Mouse (Mus musculus) embryonic facial prominence, embryonic 11.5 days (tissue): ENCODE measurements around the gene Kcnk4. TPM values are rescaled to one million over a fixed set of nuclear protein-coding genes. Genes with fewer than 3 reads are reported as not detected.
A peak's percentile ranks its signal among the peaks of the same experiment; 100 is the strongest.

ENCODE experiments used
- ATAC-seq: fragments of 200-750 bp; cut with Nextera tagmentation; replicated peaks from 2 replicates; pipeline ENCODE4 v1.8.0; 2017; ENCODE audit warnings: low read depth; ENCODE audit not compliant: insufficient number of reproducible peaks, low FRiP score, low TSS enrichment
- DNase-seq: peaks from one replicate; pipeline ENCODE4 v3.0.0-alpha.2; 2015; ENCODE audit warnings: low spot score
- H3K27ac ChIP-seq: fragments of 300-500 bp; sonication (generic); replicated peaks from 2 replicates; pipeline ENCODE4 v1.5.1; 2014; ENCODE audit warnings: mild to moderate bottlenecking, low read depth, low read length, control low read depth
- H3K27me3 ChIP-seq: fragments of 300-500 bp; sonication (generic); 2 replicates; pipeline ENCODE4 v1.6.1; 2014; ENCODE audit warnings: mild to moderate bottlenecking, low read length, moderate library complexity, mixed read lengths; ENCODE audit not compliant: control insufficient read depth, insufficient read depth
- H3K36me3 ChIP-seq: fragments of 300-500 bp; sonication (generic); replicated peaks from 2 replicates; pipeline ENCODE4 v1.6.1; 2014; ENCODE audit warnings: low read depth, mild to moderate bottlenecking, low read length, moderate library complexity, mixed read lengths; ENCODE audit not compliant: control insufficient read depth, insufficient read depth
- H3K4me1 ChIP-seq: fragments of 300-500 bp; sonication (generic); 2 replicates; pipeline ENCODE4 v1.6.1; 2014; ENCODE audit warnings: low read length, mixed read lengths; ENCODE audit not compliant: control insufficient read depth, insufficient read depth
- H3K4me2 ChIP-seq: fragments of 300-500 bp; sonication (generic); 2 replicates; pipeline ENCODE4 v1.6.1; 2014; ENCODE audit warnings: low read depth, mild to moderate bottlenecking, control low read depth, low read length, moderate library complexity
- H3K4me3 ChIP-seq: fragments of 300-500 bp; sonication (generic); 2 replicates; pipeline ENCODE4 v1.5.1; 2014; ENCODE audit warnings: low read depth, low read length, control low read depth
- H3K9ac ChIP-seq: fragments of 300-500 bp; sonication (generic); replicated peaks from 2 replicates; pipeline ENCODE4 v1.6.1; 2014; ENCODE audit warnings: mild to moderate bottlenecking, control low read depth, low read length
- H3K9me3 ChIP-seq: fragments of 300-500 bp; sonication (generic); replicated peaks from 2 replicates; pipeline ENCODE4 v1.6.1; 2016; ENCODE audit warnings: mild to moderate bottlenecking, low read length, inconsistent platforms, mixed read lengths; ENCODE audit not compliant: control insufficient read depth
- WGBS: fragments of 180-500 bp; shearing (Covaris S2); extraction: QIAGEN DNeasy Blood & Tissue Kit; methylation state at CpG from one replicate; pipeline ENCODE4 v1.1.7; 2014; 5-methylcytosine and 5-hydroxymethylcytosine counted together
- polyA plus RNA-seq: library from polyadenylated mRNA; unstranded; fragments of >200 nt; fragmentation: Nextera tagmentation; extraction: Ambion mirVana; gene quantifications from 2 replicates; pipeline ENCODE4 v1.2.1, GENCODE M21; 2014

Kcnk4 gene
- polyA plus RNA-seq, 1 experiment from 2014 or later = 0.32 TPM

DNA sequence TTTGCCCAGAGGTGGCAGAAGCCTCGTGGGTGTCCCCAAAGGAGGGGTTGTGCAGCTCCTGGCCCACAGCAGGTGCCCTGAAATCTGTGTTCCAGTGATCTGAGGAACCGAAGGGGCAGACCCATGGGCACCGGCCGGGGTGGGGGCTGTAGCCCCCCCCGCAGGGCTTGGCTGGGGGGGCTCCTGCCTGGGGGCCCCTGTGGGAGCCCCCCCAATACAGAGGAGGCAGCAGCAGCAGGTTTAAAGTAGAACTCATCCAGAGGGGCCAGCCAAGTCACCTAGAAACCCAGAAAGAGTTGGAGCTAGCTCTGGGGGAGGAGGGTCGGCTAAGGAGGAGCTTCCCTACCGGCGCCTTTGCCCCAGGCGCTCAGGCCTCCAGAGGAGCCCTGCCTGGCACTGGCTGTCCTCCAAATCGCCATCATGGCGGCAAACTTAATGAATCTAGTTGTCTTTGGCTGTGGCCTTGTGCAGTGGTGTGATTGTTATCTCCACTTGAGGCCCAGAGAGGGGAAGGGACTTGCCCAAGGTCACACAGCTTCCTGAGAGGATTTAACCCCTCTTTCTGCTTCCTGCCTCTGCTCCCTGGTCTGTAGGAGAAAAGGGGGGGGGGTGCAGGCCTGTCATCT is 36.3 kb upstream of the Kcnk4 start:
- Histone ChIP-seq H3K9me3 (no peaks in the 10 kb centered on the region), H3K9ac (no peak overlapping the region), H3K4me2 (peak overlapping the region; percentile 77), H3K27me3 (no peaks in the 10 kb centered on the region), H3K27ac (no peak overlapping the region), H3K4me3 (no peak overlapping the region), H3K4me1 (peaks cover 2% of the 10 kb centered on the region), H3K36me3 (peaks cover 3% of the 10 kb centered on the region; the same call in 1 of the 2 replicates)
- DNase-seq = no peak
- 21% methylated on average over 11 of the region's 11 CpGs for WGBS
- ATAC-seq = no peak

DNA sequence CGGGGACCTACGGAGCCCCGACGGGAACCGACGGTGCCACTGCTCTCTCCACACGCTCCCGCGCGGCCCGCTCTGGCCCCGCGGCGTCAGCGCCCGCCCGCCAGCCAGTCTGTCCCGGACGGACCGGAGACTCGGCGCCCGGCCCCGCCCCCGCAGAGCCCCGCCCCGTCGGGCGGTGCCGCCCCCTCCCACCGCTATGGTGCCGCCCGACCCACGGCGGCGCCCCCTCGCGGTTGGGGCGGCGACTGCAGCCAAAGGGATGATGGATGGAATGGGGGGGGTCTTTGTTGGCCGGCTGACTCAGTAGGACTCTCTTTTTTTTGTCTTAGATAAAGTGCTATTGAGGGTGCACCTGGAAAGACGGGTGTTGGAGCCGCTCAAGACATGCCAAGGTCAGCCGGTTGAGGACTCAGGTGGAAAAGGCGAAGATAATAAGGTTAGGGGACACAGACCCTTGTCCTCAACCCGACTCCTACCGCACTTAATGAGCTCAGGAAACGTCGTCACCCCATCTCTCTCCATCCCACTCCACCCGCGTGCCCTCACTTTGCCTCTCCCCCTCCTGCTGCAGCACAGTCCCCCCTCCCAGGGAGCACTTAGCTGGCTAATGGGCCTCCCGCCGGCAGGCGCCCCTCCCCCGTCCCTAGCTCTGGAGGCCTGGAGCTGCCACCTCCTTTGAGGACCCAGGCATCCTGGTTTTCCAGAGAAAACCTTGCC is 35.5 kb upstream of the Kcnk4 start:
- ATAC-seq (peak; percentile 24; the same call in 1 of the 2 replicates), DNase-seq (peak; percentile 75)
- 1% methylated on average over 50 of the region's 55 CpGs for WGBS
- H3K9me3 ChIP-seq = no peaks in the 10 kb centered on the region
- peaks cover 3% of the 10 kb centered on the region; the same call in 1 of the 2 replicates for H3K36me3 ChIP-seq
- H3K27ac ChIP-seq = no peak overlapping the region
- peaks cover 2% of the 10 kb centered on the region for H3K4me1 ChIP-seq
- peak overlapping the region; percentile 52 for H3K4me3 ChIP-seq
- peak overlapping the region; percentile 53 for H3K9ac ChIP-seq
- H3K4me2 ChIP-seq = peak overlapping the region; percentile 77
- no peaks in the 10 kb centered on the region for H3K27me3 ChIP-seq

DNA sequence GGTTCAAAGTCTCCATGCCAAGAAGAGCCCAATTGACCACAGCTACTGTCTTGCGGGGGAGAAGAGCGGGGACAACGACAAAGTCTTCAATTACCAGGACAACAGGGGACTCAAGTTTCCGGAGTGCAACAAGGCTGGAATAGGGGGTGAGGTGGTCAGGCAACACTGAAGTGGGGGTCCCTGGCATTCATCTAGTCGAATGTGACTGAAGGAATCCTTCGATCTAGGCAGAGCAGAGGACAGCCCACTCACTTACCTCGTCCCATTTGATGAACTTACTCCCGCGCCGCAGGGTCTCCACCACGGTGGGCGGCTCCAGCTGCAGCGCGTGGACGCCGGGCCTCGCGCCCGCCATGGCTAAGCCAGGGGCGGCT is 35.0 kb upstream of the Kcnk4 start:
- Histone ChIP-seq H3K9me3 (no peaks in the 10 kb centered on the region), H3K27ac (no peak overlapping the region)

DNA sequence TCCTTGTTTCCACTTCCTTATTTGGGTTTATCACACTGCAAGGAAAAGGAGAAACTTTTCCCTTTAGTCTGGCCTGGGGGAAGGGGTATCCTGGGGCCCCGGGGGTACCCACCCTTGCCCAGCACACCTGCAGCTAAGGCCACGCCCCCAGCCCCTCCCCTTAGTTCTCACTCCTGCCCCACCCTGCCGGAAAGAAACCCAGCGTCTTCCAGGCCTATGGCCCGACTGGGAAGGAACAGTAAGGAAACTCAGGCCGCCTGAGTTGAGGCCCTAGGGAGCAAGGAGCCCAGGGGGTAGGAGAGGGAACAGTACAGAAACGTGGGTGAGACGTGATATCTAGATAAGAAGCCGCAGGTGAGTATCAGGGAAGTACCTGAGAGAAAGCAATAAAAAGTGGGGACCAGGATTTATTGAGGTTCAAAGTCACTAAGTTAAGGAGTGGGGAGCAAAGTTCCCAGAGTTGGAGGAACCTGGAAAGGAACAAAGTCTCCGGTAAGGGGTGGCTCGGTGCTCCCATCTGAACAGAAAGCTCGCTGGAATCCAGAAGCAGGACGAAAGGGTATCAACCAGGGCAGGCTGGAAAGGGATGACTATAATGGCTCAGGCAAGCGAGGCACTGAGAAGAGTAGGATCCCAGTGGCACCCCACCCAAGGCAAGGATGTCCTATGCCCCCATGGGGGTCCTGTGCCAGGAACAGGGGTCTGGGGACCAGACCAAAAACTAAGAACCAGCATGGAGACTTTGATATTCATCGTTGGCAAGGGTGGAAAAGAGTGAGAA is 34.4 kb upstream of the Kcnk4 start:
- DNase-seq = peak; percentile 25
- Histone ChIP-seq H3K9ac (peak overlapping the region; percentile 53), H3K27me3 (no peaks in the 10 kb centered on the region), H3K4me3 (peak overlapping the region; percentile 52), H3K36me3 (peaks cover 3% of the 10 kb centered on the region; the same call in 1 of the 2 replicates), H3K4me2 (peak overlapping the region; percentile 77), H3K9me3 (no peaks in the 10 kb centered on the region), H3K27ac (no peak overlapping the region), H3K4me1 (peaks cover 2% of the 10 kb centered on the region)
- ATAC-seq = no peak
- 10% methylated on average over 15 of the region's 15 CpGs for WGBS

More for the DNA sequence above, 35.0 kb upstream of the Kcnk4 start:
- Histone ChIP-seq H3K4me3 (peak overlapping the region; percentile 52), H3K36me3 (peaks cover 3% of the 10 kb centered on the region; the same call in 1 of the 2 replicates), H3K4me2 (peak overlapping the region; percentile 77), H3K9ac (peak overlapping the region; percentile 53), H3K27me3 (no peaks in the 10 kb centered on the region), H3K4me1 (peaks cover 2% of the 10 kb centered on the region)
- WGBS = 1% methylated on average over 20 of the region's 20 CpGs
- ATAC-seq (no peak), DNase-seq (no peak)

DNA sequence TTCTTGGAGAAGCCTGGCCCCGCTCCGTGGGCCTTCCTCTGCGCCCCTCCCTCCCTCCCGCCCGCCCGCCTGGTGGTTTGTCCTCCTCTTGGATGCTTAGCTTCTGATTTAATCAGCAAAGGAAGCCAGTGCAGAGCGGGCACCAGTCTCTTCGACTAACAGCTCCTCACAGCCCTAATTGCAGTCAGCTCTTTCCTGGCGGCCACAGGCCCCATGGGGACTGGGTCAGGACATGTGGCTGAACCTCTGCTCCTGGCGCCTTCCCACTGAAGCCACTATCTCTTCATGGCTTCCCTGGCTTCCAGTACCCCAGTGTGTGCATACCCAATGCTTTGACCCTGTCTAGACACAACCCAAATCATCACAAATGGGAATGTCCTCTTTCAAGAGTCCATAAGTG is 22.1 kb upstream of the Kcnk4 start:
- WGBS = 79% methylated on average over 10 of the region's 10 CpGs
- peaks cover 3% of the 10 kb centered on the region for H3K36me3 ChIP-seq
- DNase-seq (no peak), ATAC-seq (no peak)
- no peak overlapping the region for H3K4me3 ChIP-seq
- H3K4me1 ChIP-seq = peaks cover 6% of the 10 kb centered on the region
- no peak overlapping the region for H3K9ac ChIP-seq
- no peak overlapping the region for H3K4me2 ChIP-seq
- no peak overlapping the region for H3K27ac ChIP-seq
- H3K9me3 ChIP-seq = no peaks in the 10 kb centered on the region
- H3K27me3 ChIP-seq = no peaks in the 10 kb centered on the region

DNA sequence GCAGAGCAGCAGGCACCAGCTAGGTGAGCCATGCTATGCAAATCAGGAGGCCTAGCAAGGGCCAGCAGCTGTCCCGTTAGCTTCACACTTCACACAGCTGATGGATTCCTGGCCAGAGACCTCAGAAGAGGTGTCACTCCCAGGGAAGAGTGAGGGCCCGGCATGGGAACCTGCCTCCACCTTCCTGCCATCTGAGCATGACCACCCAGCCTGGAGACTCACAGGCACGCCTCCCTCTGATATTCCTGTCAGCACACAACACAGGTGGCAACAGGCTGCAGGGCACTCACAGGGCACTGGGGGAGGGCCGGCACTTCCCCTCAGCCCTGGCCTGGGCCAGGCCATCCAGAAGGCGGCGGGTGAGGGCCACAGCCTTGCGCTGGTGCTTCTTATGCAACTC is 21.1 kb upstream of the Kcnk4 start:
- no peak overlapping the region for H3K4me3 ChIP-seq
- peaks cover 3% of the 10 kb centered on the region for H3K36me3 ChIP-seq
- H3K9ac ChIP-seq = no peak overlapping the region
- H3K4me2 ChIP-seq = no peak overlapping the region
- H3K9me3 ChIP-seq = no peaks in the 10 kb centered on the region
- H3K27me3 ChIP-seq = no peaks in the 10 kb centered on the region
- ATAC-seq = no peak
- no peak for DNase-seq
- no peak overlapping the region for H3K27ac ChIP-seq
- WGBS = 83% methylated on average over 7 of the region's 7 CpGs
- H3K4me1 ChIP-seq = peaks cover 6% of the 10 kb centered on the region

DNA sequence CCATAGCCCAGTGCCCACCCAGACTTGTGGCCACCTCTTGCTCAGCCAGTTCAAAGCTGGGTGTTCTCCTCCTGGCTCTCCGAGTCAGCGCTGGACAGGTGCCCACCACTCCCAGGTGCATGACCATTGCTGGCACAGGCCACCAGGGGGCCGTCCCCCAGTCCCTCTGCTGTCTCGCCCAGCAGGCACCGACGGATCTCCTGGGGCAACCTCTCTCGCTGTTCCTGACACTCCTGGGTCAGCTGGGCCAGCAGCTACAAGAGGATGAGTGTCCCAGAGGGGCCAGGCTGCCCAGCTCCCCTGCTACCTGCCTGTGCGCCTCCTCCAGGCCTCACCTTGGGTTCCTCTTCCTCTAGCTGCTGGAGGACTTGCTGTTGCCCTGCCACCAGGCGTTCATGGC is 19.7 kb upstream of the Kcnk4 start:
- peaks cover 6% of the 10 kb centered on the region for H3K4me1 ChIP-seq
- ATAC-seq = no peak
- no peak for DNase-seq
- no peaks in the 10 kb centered on the region for H3K27me3 ChIP-seq
- H3K36me3 ChIP-seq = peaks cover 3% of the 10 kb centered on the region
- no peak overlapping the region for H3K4me2 ChIP-seq
- H3K27ac ChIP-seq = no peak overlapping the region
- WGBS = 51% methylated on average over 9 of the region's 9 CpGs
- H3K9me3 ChIP-seq = no peaks in the 10 kb centered on the region
- no peak overlapping the region for H3K9ac ChIP-seq
- H3K4me3 ChIP-seq = no peak overlapping the region
